Mouse (Mus musculus): Measurements from ENCODE around the gene Rrn3. TPM values are rescaled to one million over a fixed set of nuclear protein-coding genes. Genes with fewer than 3 reads are reported as not detected.

The Rrn3 gene
- polyA plus RNA-seq, 1 experiment from 2014 or later: 109 TPM

DNA sequence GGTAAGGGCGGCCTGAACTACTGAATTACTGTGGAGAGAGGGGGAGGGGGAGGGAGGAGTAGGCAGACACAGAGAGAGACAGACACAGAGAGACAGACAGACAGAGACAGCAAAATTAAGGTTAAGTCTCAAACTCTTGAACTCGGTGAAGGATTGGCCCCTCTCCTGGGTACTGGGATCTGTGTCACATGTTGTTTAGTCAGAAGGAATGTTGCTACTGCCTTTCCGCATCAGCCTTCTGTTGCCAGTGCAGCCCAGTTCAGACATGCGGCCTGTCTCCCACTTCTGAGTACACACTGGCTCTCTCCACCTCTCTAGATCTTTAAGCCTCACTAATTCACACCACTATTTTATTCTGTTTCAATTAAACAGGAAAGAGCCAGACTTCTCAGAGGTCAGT lies 46.0 kb downstream of the Rrn3 start:
- Histone ChIP-seq H3K4me2 (no peak overlapping the region), H3K36me3 (ENCODE audit: poor library complexity, severe bottlenecking) (peaks cover 48% of the 10 kb centered on the region), H3K4me1 (no peaks in the 10 kb centered on the region), H3K4me3 (no peak overlapping the region), H3K9me3 (replicated peaks) (no peaks in the 10 kb centered on the region), H3K27me3 (no peaks in the 10 kb centered on the region), H3K27ac (no peak overlapping the region), H3K9ac (no peak overlapping the region)
- ATAC-seq: no peak
- WGBS: 83% methylated on average over 4 of the region's 4 CpGs

DNA sequence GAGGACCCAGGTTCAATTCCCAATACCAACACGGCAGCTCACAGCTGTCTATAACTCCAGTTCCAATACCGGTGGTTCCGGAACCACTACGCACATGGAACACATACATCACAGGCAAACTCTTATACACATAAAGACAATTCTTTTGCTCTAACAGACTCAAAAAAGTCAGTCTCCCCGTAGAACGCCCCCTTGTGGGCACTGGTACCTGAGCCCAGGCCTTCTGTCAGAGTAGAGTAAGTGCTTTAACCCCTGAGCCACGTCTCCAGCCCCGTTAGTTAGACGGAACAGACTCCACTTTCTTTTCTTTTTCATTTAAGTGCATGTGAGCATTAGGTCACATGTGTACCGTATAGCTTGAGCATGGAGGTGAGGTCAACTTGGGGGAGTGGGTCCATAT lies 49.9 kb downstream of the Rrn3 start:
- H3K27ac ChIP-seq: no peak overlapping the region
- H3K9ac ChIP-seq: no peak overlapping the region
- H3K9me3 ChIP-seq (replicated peaks): no peaks in the 10 kb centered on the region
- H3K4me2 ChIP-seq: no peak overlapping the region
- H3K4me3 ChIP-seq: no peak overlapping the region
- H3K27me3 ChIP-seq: no peaks in the 10 kb centered on the region
- H3K36me3 ChIP-seq (ENCODE audit: poor library complexity, severe bottlenecking): peaks cover 85% of the 10 kb centered on the region
- WGBS: 90% methylated on average over 10 of the region's 10 CpGs
- H3K4me1 ChIP-seq: no peaks in the 10 kb centered on the region
- no peak for ATAC-seq

DNA sequence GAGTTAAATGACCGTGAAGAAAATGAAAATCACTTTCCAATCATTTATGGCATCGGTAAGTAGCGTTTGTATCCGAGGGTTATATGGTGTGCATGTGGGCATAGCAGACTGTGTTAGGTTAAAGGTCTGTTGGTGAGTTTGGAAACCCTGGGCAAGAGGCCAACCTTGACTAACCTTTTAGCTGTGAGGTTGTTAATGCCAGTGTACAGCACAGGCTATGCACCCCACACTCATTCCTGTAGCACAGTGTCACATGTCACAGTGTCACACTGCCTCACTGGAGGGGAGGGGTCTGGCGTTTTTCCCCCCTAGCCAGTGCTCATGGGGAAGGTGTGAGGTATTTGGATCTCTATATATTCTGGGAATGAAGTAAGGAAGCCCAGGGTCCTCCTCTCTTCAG lies 51.1 kb downstream of the Rrn3 start:
- H3K36me3 ChIP-seq (ENCODE audit: poor library complexity, severe bottlenecking): peaks cover 97% of the 10 kb centered on the region

DNA sequence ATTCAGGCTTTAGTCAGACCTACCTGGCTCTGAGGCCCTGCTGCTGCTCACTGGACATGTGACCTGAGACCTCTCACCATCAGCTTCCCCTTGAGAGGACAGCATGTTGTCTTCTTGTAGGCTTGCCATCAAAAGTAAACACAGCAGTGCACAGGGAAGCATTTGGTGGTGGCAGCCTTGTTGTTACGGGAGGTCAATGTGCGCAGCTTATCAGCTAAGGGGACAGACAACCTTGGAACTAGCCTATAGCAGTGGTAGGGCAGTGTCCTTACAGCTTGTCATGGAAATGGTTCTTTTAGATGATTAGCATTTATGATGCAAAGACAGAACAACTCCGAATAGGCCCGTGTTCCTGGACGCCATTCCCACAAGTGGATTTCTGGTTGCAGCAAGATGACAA lies 53.9 kb downstream of the Rrn3 start:
- Histone ChIP-seq H3K9ac (no peak overlapping the region), H3K4me1 (no peaks in the 10 kb centered on the region), H3K4me3 (no peak overlapping the region), H3K36me3 (ENCODE audit: poor library complexity, severe bottlenecking) (peaks cover 96% of the 10 kb centered on the region), H3K4me2 (no peak overlapping the region), H3K27me3 (no peaks in the 10 kb centered on the region), H3K9me3 (replicated peaks) (no peaks in the 10 kb centered on the region), H3K27ac (no peak overlapping the region)
- WGBS: 97% methylated on average over 5 of the region's 5 CpGs
- ATAC-seq: no peak

More for the DNA sequence above, 51.1 kb downstream of the Rrn3 start:
- Histone ChIP-seq H3K4me1 (no peaks in the 10 kb centered on the region), H3K27me3 (no peaks in the 10 kb centered on the region), H3K4me2 (no peak overlapping the region), H3K4me3 (no peak overlapping the region), H3K9ac (no peak overlapping the region), H3K9me3 (replicated peaks) (no peaks in the 10 kb centered on the region), H3K27ac (no peak overlapping the region)
- no peak for ATAC-seq
- 87% methylated on average over 5 of the region's 5 CpGs for WGBS

DNA sequence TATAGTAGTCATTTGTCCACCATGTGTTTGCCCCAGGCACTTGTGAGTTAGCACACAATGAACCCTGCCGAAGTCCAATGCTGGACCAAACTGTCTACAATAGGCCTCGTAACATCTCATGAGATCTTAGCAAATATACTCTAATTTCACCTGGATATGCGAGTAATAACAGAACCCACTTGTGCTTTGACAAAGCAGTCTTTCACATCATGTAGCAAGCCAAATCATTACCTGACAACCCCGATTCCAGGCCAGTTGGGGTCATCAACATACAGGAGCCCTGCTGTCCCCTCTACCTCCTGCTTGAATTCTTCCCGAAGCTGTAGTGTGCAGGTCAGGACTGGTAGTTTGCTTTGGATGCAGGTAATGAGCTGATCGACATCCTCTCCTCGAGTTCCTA lies 59.5 kb downstream of the Rrn3 start:
- Histone ChIP-seq H3K9me3 (replicated peaks) (no peaks in the 10 kb centered on the region), H3K27ac (no peak overlapping the region), H3K27me3 (no peaks in the 10 kb centered on the region), H3K4me2 (no peak overlapping the region), H3K36me3 (ENCODE audit: poor library complexity, severe bottlenecking) (peaks cover 87% of the 10 kb centered on the region), H3K9ac (no peak overlapping the region), H3K4me1 (no peaks in the 10 kb centered on the region), H3K4me3 (no peak overlapping the region)
- WGBS: 91% methylated on average over 7 of the region's 7 CpGs
- no peak for ATAC-seq

DNA sequence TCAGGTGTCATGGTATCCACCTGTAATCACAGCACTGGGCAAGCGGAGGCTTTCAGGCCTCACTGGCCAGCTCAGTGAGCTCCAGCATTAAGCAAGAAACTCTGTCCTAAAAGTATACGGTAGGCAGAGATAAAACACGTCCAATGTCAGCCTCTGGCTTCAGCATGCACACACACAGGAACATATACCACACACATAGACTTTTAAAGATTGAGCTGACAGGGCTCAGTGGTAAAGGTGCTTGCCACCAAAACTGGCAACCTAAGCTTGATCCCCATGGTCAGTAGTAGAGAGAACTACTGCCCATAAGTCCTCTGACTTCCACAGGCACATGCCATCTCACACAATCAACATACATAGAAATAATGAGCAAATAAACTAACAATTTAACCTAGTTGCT lies 60.4 kb downstream of the Rrn3 start:
- H3K4me3 ChIP-seq: no peak overlapping the region
- 95% methylated on average over 3 of the region's 3 CpGs for WGBS
- ATAC-seq: no peak
- H3K4me2 ChIP-seq: no peak overlapping the region
- no peaks in the 10 kb centered on the region for H3K4me1 ChIP-seq
- no peak overlapping the region for H3K27ac ChIP-seq
- H3K9me3 ChIP-seq (replicated peaks): no peaks in the 10 kb centered on the region
- H3K36me3 ChIP-seq (ENCODE audit: poor library complexity, severe bottlenecking): peaks cover 87% of the 10 kb centered on the region
- H3K27me3 ChIP-seq: no peaks in the 10 kb centered on the region
- no peak overlapping the region for H3K9ac ChIP-seq

DNA sequence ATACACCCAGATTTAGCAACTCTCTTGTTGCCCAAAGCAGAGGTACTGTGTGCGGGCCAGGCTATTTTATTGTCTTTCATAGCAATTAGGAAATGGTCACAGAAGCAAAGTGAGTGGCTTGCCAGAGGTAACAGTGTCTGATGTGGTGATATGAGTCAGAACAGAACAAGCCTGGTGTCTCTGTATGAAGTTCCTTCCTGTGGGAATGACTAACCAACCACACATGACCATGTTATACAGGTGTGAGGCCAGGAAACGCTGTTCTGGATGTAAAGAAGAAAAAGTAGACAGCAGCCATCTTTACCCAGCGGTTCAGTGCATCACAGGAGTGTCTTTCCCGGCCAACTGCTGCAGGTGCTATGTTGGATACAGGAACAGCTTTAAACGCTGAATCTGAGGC lies 64.5 kb downstream of the Rrn3 start:
- Histone ChIP-seq H3K4me1 (no peaks in the 10 kb centered on the region), H3K36me3 (ENCODE audit: poor library complexity, severe bottlenecking) (peaks cover 56% of the 10 kb centered on the region), H3K4me3 (no peak overlapping the region), H3K27ac (no peak overlapping the region), H3K9me3 (replicated peaks) (no peaks in the 10 kb centered on the region), H3K9ac (no peak overlapping the region), H3K27me3 (no peaks in the 10 kb centered on the region), H3K4me2 (no peak overlapping the region)
- no peak for ATAC-seq
- 93% methylated on average over 5 of the region's 5 CpGs for WGBS

DNA sequence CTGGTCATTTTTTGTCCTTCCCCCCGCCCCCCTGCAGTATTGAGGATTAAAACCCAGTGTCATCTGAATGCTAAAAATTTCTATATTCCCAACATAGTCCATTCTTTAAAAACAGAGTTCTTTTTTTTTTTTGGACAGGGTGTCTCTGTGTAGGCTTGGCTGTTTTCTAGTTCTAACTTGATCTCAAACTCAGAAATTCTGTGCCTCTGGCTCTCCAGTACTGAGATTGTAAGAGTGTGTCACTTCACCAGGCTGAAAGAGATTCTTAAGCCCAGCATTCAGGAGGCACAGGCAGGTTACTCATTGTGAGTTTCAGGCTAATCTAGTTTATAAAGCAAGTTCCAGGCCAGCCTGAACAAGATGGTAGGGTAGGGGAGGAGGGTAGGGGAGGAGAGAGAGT lies 66.2 kb downstream of the Rrn3 start:
- ATAC-seq: no peak
- Histone ChIP-seq H3K4me1 (no peaks in the 10 kb centered on the region), H3K27ac (no peak overlapping the region), H3K9ac (no peak overlapping the region), H3K36me3 (ENCODE audit: poor library complexity, severe bottlenecking) (peaks cover 44% of the 10 kb centered on the region), H3K4me3 (no peak overlapping the region), H3K4me2 (no peak overlapping the region), H3K9me3 (replicated peaks) (no peaks in the 10 kb centered on the region), H3K27me3 (no peaks in the 10 kb centered on the region)
- 89% methylated on average over 1 of the region's 1 CpGs for WGBS

DNA sequence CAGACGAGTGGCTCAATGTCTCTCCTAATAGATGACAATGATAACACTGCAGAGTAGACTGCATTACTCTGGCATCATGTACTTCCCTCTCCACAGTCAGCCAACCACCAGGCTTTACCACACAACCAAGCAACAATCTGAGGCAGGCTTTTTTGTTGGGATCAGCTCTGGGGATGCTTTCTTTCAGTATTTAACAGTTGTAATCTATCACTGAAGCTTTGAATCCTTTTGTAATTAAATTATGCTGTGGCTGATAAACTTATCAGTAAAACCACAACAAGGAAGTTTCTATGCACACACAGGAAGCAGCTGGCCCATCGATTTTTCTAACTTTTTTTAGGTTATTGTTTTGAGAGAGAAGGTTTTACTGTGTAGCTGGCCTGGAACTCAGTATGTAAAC lies 67.8 kb downstream of the Rrn3 start:
- Histone ChIP-seq H3K4me2 (no peak overlapping the region), H3K9me3 (replicated peaks) (no peaks in the 10 kb centered on the region), H3K27ac (no peak overlapping the region), H3K27me3 (no peaks in the 10 kb centered on the region), H3K4me3 (no peak overlapping the region), H3K9ac (no peak overlapping the region), H3K4me1 (no peaks in the 10 kb centered on the region), H3K36me3 (ENCODE audit: poor library complexity, severe bottlenecking) (peaks cover 43% of the 10 kb centered on the region)
- 86% methylated on average over 2 of the region's 2 CpGs for WGBS
- no peak for ATAC-seq

DNA sequence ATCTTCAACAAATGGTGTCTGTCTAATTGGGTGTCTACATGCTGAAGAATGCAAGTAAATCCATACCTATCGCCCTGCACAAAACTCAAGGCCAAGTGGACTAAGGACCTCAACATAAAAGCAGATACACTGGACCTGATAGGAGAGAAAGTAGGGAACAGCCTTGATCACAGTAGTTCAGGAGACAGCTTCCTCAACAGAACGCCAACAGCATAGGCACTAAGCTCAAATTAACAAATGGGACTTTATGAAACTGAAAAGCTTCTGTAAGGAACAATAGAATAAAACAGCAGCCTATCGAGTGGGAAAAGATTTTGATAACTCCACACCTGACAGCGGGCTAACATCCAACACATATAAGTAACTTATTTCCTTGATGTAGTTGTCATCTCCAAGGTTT lies 70.9 kb downstream of the Rrn3 start:
- no peak overlapping the region for H3K4me2 ChIP-seq
- no peak overlapping the region for H3K4me3 ChIP-seq
- H3K4me1 ChIP-seq: no peaks in the 10 kb centered on the region
- no peak overlapping the region for H3K27ac ChIP-seq
- 94% methylated on average over 4 of the region's 4 CpGs for WGBS
- no peak for ATAC-seq
- H3K27me3 ChIP-seq: no peaks in the 10 kb centered on the region
- H3K9me3 ChIP-seq (replicated peaks): no peaks in the 10 kb centered on the region
- H3K9ac ChIP-seq: no peak overlapping the region
- H3K36me3 ChIP-seq (ENCODE audit: poor library complexity, severe bottlenecking): peaks cover 32% of the 10 kb centered on the region

DNA sequence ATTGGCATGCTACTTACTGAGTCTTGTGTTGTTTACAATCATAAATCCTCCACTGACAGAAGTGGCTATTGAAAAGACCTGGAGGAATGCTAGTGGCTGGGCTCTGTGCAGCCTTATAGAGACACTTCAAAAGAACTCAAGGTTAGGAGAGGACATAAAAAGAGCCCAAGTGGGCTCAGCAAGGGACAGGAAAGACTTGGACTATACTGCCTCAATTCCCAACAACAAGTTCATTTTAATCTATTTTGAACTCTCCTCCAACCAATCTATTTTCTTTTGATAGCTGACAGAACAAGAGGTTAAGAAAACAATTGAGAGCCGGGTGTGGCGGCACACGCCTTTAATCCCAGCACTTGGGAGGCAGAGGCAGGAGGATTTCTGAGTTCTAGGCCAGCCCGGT lies 73.4 kb downstream of the Rrn3 start:
- no peaks in the 10 kb centered on the region for H3K27me3 ChIP-seq
- H3K4me3 ChIP-seq: no peak overlapping the region
- ATAC-seq: no peak
- H3K4me2 ChIP-seq: no peak overlapping the region
- 93% methylated on average over 4 of the region's 4 CpGs for WGBS
- no peak overlapping the region for H3K27ac ChIP-seq
- no peak overlapping the region for H3K9ac ChIP-seq
- no peaks in the 10 kb centered on the region for H3K4me1 ChIP-seq
- peaks cover 35% of the 10 kb centered on the region for H3K36me3 ChIP-seq (ENCODE audit: poor library complexity, severe bottlenecking)
- no peaks in the 10 kb centered on the region for H3K9me3 ChIP-seq (replicated peaks)
